Mouse (Mus musculus) CH12F3 (cell line): Measurements from ENCODE around the gene Olfr351.

Source experiments
- in situ Hi-C: fragments of 300-500 bp; cut with MboI; formaldehyde crosslinking; loops from 2 replicates; pipeline ENCODE4 v1.14.3; 2020; ENCODE audit warnings: low sequenced_read_pairs

Gene Olfr351

GRCm38 (mm10) chr2:36862560-36862959 lies at the start of gene Olfr351:
Olfr351 (minus strand) TSS chr2:36862660.
- in situ Hi-C loops, result no loop called here

GRCm38 (mm10) chr2:36905380-36905779 lies 42.9 kb upstream of the Olfr351 start, which contains the start of gene Olfr354:
Olfr354 (plus strand) TSS chr2:36905680.
- in situ Hi-C loops, result no loop called here

GRCm38 (mm10) chr2:36897114-36897513 lies 34.7 kb upstream of the Olfr351 start:
- in situ Hi-C loops, result no loop called here

DNA sequence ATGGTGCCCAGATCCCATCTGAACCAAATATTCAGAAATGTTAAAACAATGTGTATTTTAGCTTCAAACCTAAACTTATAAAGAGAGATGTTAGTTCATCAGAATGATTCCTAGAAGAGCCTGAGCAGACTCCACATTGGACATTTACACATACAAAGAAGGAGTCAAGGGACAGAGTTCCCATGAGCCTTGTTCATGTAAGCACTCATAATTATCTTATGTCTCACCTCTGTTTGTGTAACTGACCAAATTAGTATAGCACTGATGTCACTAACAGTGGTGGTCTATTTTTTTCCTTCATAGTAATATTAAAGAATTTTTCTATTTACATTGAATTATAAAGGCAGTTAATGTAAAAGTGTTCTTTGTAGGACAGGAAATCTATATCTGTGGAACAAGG lies 30.4 kb upstream of the Olfr351 start, which contains the start of gene Olfr353:
Olfr353 (minus strand) TSS at position 101 of the 400 bp plus-strand sequence.
- in situ Hi-C loops, result no loop called here

DNA sequence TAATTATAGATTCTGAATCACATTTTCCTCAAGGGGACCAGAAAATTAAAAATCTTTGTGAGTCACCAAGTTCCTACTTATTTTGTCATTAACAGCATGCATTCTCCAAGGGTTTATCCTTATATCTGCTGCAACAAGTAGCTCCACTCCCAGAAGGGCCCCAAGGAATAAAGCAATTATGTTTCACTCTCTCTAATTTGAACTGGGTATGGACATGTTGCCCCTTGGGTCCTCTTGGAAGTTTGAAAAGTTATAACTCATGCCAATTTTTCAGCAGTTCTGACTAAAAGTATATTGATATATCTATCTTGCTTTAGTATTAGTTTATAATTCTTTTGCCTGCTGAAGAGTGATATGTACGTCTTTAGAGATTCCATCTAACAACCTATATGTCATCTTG lies 5.7 kb upstream of the Olfr351 start, which contains the start of gene Olfr352:
Olfr352 (plus strand) TSS at position 301 of the 400 bp plus-strand sequence.
- in situ Hi-C loops, result no loop called here

GRCm38 (mm10) chr2:36846010-36846409 lies 16.4 kb downstream of the Olfr351 start, which contains the start of gene Olfr350:
Olfr350 (plus strand) TSS chr2:36846310.
- in situ Hi-C loops, result no loop called here

DNA sequence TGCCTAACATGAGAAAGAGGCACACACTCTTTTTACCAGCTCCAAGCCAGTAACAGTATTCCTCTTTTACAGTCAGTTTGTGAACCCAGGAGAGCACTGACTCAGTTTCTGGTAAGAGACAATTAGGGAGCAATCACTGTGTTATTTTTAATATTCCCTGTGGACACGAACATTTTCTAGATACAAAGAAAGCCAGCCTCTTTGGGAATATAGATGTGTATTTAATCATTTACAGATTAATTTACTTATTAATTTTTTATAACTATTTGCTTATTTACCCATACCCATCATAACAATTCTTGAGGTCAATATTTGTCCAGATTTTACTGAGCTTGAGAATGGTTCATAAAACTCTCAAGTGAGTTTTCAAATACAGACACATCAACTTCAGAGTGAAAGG lies 45.5 kb downstream of the Olfr351 start, which contains the start of gene Olfr3:
Olfr3 (minus strand) TSS at position 101 of the 400 bp plus-strand sequence.
- in situ Hi-C loops, result no loop called here
